ENCODE assay signal across 8 mouse cellular contexts in genomic region chr19:55127072-55127718, GRCm38 (mm10). TPM values are rescaled to one million over a fixed set of nuclear protein-coding genes. Genes with fewer than 3 reads are reported as not detected.
DNase-seq lines count a peak whose midpoint lies in the region; ATAC-seq lines count a peak whose summit lies in the region.

Gene Gpam, minus strand, starts transcription at chr19:55127238.

- no peaks in the 10 kb centered on the region for H3K27me3 ChIP-seq in heart, embryonic 11.5 days (ENCODE audit: control insufficient read depth, insufficient read depth, low read length)
- H3K27me3 ChIP-seq in forebrain, embryonic 12.5 days = 0 out of 2 replicates have a peak, but pooled peaks cover 4% of the 10 kb centered on the region
- no peaks in the 10 kb centered on the region for H3K27me3 ChIP-seq in hindbrain, embryonic 11.5 days (ENCODE audit: control insufficient read depth, insufficient read depth, low read length)
- H3K27me3 ChIP-seq in midbrain, embryonic 14.5 days (ENCODE audit: control insufficient read depth, insufficient read depth, low read length) = no peaks in the 10 kb centered on the region

- H3K36me3 ChIP-seq in heart, embryonic 11.5 days (ENCODE audit: control insufficient read depth, insufficient read depth, low read length) = no peaks in the 10 kb centered on the region
- no peaks in the 10 kb centered on the region for H3K36me3 ChIP-seq in forebrain, embryonic 12.5 days (replicated peaks)
- no peaks in the 10 kb centered on the region for H3K36me3 ChIP-seq in hindbrain, embryonic 11.5 days (ENCODE audit: control insufficient read depth, insufficient read depth, low read length)
- no peaks in the 10 kb centered on the region for H3K36me3 ChIP-seq in midbrain, embryonic 14.5 days (ENCODE audit: control insufficient read depth, insufficient read depth, low read length)

- intact Hi-C loops in left cerebral cortex, postnatal 4 days (cut with DNase I) = no loop called here

- DNase-seq in heart, adult 18-20 months = peak in 1 of 2 experiments; percentile 25
- DNase-seq in hindbrain, embryonic 11.5 days (ENCODE audit: low spot score) = no peak
- DNase-seq in left cerebral cortex, postnatal 4 days = no peak
- no peak for DNase-seq in midbrain, embryonic 14.5 days
- no peak for DNase-seq in cerebellum, adult 11 months
- no peak for DNase-seq in cerebellum, adult 11-12 months

- no peak within 1 kb of the TSS for H3K4me2 ChIP-seq in heart, embryonic 11.5 days
- no peak within 1 kb of the TSS for H3K4me2 ChIP-seq in forebrain, embryonic 12.5 days
- no peak within 1 kb of the TSS for H3K4me2 ChIP-seq in hindbrain, embryonic 11.5 days (replicated peaks; ENCODE audit: low read depth, low read length)
- no peak within 1 kb of the TSS for H3K4me2 ChIP-seq in midbrain, embryonic 14.5 days (ENCODE audit: low read length)

- peaks cover 5% of the 10 kb centered on the region; the same call in 1 of the 2 replicates for H3K4me1 ChIP-seq in heart, embryonic 11.5 days (ENCODE audit: control insufficient read depth, insufficient read depth, low read length)
- H3K4me1 ChIP-seq in forebrain, embryonic 12.5 days = peaks cover 20% of the 10 kb centered on the region
- peaks cover 4% of the 10 kb centered on the region; the same call in 1 of the 2 replicates for H3K4me1 ChIP-seq in hindbrain, embryonic 11.5 days (replicated peaks; ENCODE audit: control insufficient read depth, insufficient read depth, low read length)
- H3K4me1 ChIP-seq in midbrain, embryonic 14.5 days (ENCODE audit: control insufficient read depth, insufficient read depth, low read length) = 0 out of 2 replicates have a peak, but pooled peaks cover 4% of the 10 kb centered on the region

- no peak within 1 kb of the TSS for H3K9ac ChIP-seq in heart, embryonic 11.5 days (ENCODE audit: low read depth, low read length)
- no peak within 1 kb of the TSS for H3K9ac ChIP-seq in forebrain, embryonic 12.5 days
- no peak within 1 kb of the TSS for H3K9ac ChIP-seq in hindbrain, embryonic 11.5 days (ENCODE audit: low read depth, low read length)
- no peak within 1 kb of the TSS for H3K9ac ChIP-seq in midbrain, embryonic 14.5 days (replicated peaks; ENCODE audit: low read length)

- H3K9me3 ChIP-seq in heart, embryonic 11.5 days (replicated peaks; ENCODE audit: control insufficient read depth, low read length) = no peaks in the 10 kb centered on the region
- no peaks in the 10 kb centered on the region for H3K9me3 ChIP-seq in forebrain, embryonic 12.5 days
- no peaks in the 10 kb centered on the region for H3K9me3 ChIP-seq in hindbrain, embryonic 11.5 days (ENCODE audit: control insufficient read depth, low read length)
- H3K9me3 ChIP-seq in midbrain, embryonic 14.5 days (ENCODE audit: control insufficient read depth, low read length) = no peaks in the 10 kb centered on the region

- WGBS in heart, embryonic 11.5 days (ENCODE audit: insufficient replicate concordance) = 60% methylated on average over 11 of the region's 11 CpGs
- 58% methylated on average over 11 of the region's 11 CpGs for WGBS in forebrain, embryonic 12.5 days
- WGBS in hindbrain, embryonic 11.5 days = 77% methylated on average over 11 of the region's 11 CpGs
- WGBS in midbrain, embryonic 14.5 days = 72% methylated on average over 11 of the region's 11 CpGs

- H3K27ac ChIP-seq in heart, embryonic 11.5 days (ENCODE audit: low read depth, low read length) = no peak within 1 kb of the TSS
- H3K27ac ChIP-seq in forebrain, embryonic 12.5 days = no peak within 1 kb of the TSS
- H3K27ac ChIP-seq in hindbrain, embryonic 11.5 days (ENCODE audit: low read depth, low read length) = no peak within 1 kb of the TSS
- no peak within 1 kb of the TSS for H3K27ac ChIP-seq in midbrain, embryonic 14.5 days (replicated peaks; ENCODE audit: low read depth, low read length)

- no peak within 1 kb of the TSS for H3K4me3 ChIP-seq in heart, embryonic 11.5 days (ENCODE audit: low read depth, low read length)
- no peak within 1 kb of the TSS for H3K4me3 ChIP-seq in forebrain, embryonic 12.5 days (replicated peaks)
- no peak within 1 kb of the TSS for H3K4me3 ChIP-seq in hindbrain, embryonic 11.5 days (ENCODE audit: low read depth, low read length)
- no peak within 1 kb of the TSS for H3K4me3 ChIP-seq in midbrain, embryonic 14.5 days (replicated peaks; ENCODE audit: low read depth, low read length)

- no peak for ATAC-seq in heart, embryonic 11.5 days (replicated peaks; ENCODE audit: insufficient number of reproducible peaks, low FRiP score, low TSS enrichment)
- no peak for ATAC-seq in forebrain, embryonic 12.5 days (ENCODE audit: low FRiP score)
- ATAC-seq in hindbrain, embryonic 11.5 days (ENCODE audit: low FRiP score) = no peak
- no peak for ATAC-seq in midbrain, embryonic 14.5 days (ENCODE audit: low FRiP score, low TSS enrichment)

RNA-seq across cellular contexts. Expression of gene Gpam, which starts in this region (rescaled TPM):
- 100 to 1,000 TPM; 147 to 182 TPM for total RNA-seq in heart, adult 18-20 months (2021)
- polyA plus RNA-seq in heart, embryonic 11.5 days (2014; fragmentation: Nextera tagmentation; extraction: Ambion mirVana) = 9.9 and 11.0 TPM in 2 replicates
- 21.5 and 24.4 TPM in 2 replicates for polyA plus RNA-seq in forebrain, embryonic 12.5 days (2016; fragmentation: Nextera tagmentation; extraction: Ambion mirVana)
- polyA plus RNA-seq in hindbrain, embryonic 11.5 days (2014; fragmentation: Nextera tagmentation; extraction: Ambion mirVana) = 17.5 and 22.4 TPM in 2 replicates
- total RNA-seq in left cerebral cortex, postnatal 4 days (2021) = 10 to 100 TPM; 47.3 to 47.5 TPM
- polyA plus RNA-seq in midbrain, embryonic 14.5 days (2014; fragmentation: Nextera tagmentation; extraction: Ambion mirVana) = 19.3 and 28.7 TPM in 2 replicates
